Mouse (Mus musculus) macrophage (primary cell): Measurements from ENCODE around the gene Mrrf. TPM values are rescaled to one million over a fixed set of nuclear protein-coding genes. Genes with fewer than 3 reads are reported as not detected.

Experiments used
- polyA plus RNA-seq: library from polyadenylated mRNA; stranded (reverse); fragments of 250-400 nt; gene quantifications from 3 replicates; pipeline ENCODE4 v1.2.4, GENCODE M21; 2018; ENCODE audit warnings: inconsistent platforms

Gene Mrrf
- polyA plus RNA-seq, 1 experiment from 2014 or later: 14.0 TPM

Other genes starting within 250 kb of the Mrrf start
- gene Ttll11, start 156.5 kb upstream of the Mrrf start, polyA plus RNA-seq: 0.12 to 0.32 TPM (median 0.19 TPM) in 3 replicates
- gene Ndufa8, start 87.0 kb upstream of the Mrrf start, polyA plus RNA-seq: 83.2 to 127 TPM (median 84.4 TPM) in 3 replicates
- not detected in 3 replicates for gene Morn5, start 86.9 kb upstream of the Mrrf start, polyA plus RNA-seq
- not detected in 3 replicates for gene Lhx6, start 31.0 kb upstream of the Mrrf start, polyA plus RNA-seq
- gene Rbm18, start 384 bp downstream of the Mrrf start, polyA plus RNA-seq: 18.1 to 21.6 TPM (median 19.1 TPM) in 3 replicates
- gene Ptgs1, start 94.0 kb downstream of the Mrrf start, polyA plus RNA-seq: 10.2 to 38.1 TPM (median 20.3 TPM) in 3 replicates
- gene Olfr338, start 237.1 kb downstream of the Mrrf start, polyA plus RNA-seq: not detected in 3 replicates